Mouse (Mus musculus): ENCODE data around the gene Ubr4.

Ubr4 gene

DNA sequence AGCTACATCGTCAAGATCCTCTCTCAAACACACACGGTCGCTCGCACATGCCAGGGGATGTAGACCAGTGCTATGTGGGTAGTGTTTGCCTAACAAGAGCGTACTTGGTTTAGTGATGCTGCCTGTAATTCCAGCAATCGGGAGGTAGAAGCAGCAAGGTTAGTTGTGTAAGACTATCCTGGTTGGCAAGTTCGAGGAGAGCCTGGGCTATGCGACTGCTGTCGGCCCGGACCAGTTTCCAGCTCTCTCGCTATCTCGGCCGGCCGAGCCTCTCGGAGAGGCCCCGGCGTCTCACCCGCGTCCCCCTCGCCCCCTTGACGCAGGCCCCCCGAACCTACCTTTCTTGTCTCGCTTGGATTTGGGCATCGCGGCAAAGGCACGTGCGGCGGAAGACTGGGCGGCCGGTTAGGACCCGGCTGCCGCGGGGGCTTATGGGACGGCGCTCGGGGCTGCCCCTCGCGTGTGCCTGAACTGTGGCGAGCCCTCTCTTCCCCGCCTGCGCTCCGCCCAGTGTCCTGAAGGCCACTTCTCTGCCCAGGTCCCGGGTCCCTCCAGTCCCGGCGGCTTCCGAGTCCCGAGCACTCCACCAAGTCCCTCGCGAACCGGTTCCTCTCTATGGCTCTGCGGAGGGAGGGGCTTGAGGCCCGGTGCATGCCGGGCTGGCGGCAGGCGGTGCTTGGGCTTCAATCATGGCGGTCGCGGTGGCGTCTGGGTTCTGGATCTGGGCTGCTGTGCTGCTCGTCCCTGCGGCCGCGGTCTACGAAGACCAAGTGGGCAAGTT, at the start of gene Ubr4, which contains the start of the genes Mrto4 and Emc1:
Gene Ubr4, plus strand, starts transcription at position 679 of the 781 bp plus-strand sequence.
Gene Mrto4, minus strand, starts transcription at position 646 of the 781 bp plus-strand sequence.
Gene Emc1, plus strand, starts transcription at position 657 of the 781 bp plus-strand sequence.
- DNase-seq (ENCODE audit: low spot score): peak; percentile 83

DNA sequence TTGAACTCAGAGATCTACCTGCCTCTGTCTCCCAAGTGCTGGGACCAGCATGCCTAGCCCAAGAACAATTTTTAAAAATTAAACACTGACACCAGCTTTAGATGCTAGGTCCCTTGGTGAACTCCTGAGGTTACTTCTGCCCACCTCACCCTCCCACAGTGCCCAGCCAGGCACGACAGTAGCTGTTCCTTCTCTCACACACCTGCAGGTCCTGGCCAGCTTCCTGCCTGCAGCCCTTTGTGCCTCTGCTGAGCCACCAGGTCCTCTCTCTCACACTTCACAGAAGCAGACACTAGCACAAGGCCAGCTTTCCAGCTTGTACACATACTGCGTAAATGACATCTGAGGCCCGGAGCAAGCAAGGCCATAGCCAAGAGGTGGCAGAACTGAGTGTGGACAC, 46.9 kb upstream of the Ubr4 start:
- DNase-seq (ENCODE audit: low spot score): no peak

DNA sequence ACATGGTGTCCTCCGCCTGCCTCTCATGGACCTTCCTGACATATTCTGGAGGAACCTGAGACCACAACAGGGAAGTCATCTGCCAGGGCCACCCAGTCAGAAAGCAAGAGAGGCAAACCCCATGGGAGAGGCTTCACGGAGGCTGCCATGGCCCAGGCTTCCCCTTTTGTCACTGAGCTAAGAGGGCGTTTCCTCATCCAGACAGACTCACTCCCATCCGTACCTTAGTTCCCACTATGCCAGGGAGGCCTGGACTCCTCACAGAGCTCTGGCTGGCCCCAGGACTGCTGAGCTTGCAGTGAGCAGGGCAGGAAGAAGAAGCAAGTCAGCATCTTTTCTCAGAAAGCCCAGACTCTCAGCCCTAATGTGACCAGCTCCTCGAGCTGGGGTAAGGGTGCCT, 44.5 kb upstream of the Ubr4 start:
- no peak for DNase-seq (ENCODE audit: low spot score)

DNA sequence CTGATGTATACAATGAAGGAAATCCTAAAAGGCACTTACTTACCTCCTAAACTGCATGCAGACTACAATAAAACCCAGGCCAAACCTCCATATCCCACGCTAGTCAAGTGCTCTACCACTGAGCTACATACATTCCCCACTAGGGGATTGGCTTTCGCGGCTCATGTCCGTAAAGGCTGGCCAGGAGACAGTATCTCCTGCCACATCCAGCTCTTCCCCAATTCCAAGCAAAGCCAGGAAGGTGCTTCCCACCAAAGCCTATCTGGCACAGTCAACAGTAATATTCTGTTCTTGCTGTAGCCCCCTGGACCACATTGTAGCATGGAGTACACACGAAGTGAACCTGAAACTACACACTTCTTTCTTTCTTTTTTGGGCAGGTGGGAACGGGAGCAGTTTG, 42.8 kb upstream of the Ubr4 start:
- no peak for DNase-seq (ENCODE audit: low spot score)

DNA sequence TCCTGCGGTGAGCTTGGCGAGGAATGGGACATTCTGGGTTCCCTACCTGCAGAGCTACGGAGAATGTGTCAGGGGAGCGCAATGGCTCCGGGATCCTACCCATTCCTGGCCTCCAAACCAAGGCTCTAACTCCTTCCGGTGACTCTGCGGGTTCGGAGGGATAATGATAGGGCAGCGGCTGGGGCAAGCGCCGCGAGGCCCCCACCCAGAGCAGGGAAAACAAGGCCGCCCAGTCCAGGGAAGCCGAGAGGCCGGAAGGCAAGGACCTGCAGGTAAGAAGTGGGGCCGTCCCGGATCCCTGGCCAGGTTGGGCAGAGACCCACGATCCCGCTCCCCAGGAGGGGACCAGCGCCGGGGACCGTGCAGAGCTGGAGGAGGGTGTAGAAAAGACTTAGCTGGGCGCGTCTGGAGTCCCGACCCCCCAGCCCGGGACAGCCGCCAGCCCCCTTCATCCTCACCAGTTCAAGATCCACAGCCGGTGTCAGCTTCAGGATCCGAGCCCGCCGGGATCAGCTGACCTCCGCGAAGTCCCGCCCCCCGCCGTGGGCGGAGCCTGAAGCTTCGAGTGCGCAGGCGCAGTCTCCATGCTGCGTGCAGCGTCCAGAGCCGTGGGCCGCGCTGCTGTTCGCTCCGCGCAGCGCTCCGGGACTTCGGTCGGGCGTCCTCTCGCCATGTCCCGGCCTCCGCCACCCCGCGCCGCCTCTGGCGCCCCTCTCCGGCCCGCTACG, 42.1 kb upstream of the Ubr4 start, which contains the start of the genes Pqlc2 and Akr7a5:
Gene Pqlc2, minus strand, starts transcription at position 538 of the 728 bp plus-strand sequence.
Gene Akr7a5, plus strand, starts transcription at position 574 of the 728 bp plus-strand sequence.
- peak; percentile 98 for DNase-seq (ENCODE audit: low spot score)

DNA sequence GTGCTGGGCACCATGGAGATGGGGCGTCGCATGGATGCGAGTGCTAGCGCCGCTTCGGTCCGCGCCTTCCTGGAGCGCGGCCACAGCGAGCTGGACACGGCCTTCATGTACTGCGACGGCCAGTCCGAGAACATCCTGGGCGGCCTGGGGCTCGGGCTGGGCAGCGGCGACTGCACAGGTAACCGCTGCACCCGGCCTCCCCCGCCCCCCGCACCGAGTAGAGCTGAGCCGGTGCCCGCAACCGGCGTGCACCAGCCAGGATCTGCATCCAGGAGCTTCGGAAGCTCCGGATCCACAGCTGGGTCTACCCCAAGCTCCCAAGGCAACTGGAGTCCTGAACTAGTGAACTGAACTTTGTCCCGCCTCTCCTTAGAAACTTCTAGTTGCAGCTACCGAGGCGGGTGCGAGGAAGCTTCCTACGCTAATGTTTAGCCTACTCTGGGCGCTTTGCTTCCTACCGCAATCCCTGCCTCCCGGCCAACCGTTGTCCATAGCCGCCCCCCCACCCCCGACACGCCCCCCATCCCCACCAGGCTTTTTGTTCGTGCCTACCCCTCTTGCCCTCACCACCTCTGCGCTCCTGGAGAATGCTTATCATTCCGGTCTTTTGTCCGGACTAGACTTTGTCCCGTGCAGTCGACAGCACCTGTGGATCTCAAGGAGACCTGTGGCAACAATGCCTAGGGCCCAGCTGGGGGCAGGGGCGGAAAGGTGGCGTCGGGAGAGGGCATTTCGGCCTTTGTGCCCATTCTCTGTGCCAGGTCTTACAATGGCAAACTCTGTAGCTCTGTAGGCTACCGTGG, 41.3 kb upstream of the Ubr4 start:
- no peak for DNase-seq (ENCODE audit: low spot score)

DNA sequence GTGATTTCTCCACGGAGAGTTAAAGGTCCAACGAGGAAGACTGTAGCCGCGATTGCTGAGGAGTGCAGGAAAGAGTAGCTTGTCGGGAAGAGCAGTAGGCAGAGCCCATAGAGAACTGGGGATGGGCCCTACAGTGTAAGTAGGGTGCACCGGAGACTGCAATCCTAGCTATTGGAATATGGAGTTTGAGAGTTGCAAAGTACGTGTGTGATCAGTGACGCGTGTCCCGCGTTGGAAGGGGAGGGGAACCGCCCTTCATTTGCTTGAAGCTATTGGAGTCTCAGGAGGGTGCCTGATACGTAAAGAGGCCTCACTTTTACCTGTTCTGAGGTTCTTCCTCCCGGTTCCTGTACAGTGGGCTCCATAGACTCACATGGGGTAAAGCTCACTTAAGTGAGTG, 40.7 kb upstream of the Ubr4 start:
- DNase-seq (ENCODE audit: low spot score): no peak

DNA sequence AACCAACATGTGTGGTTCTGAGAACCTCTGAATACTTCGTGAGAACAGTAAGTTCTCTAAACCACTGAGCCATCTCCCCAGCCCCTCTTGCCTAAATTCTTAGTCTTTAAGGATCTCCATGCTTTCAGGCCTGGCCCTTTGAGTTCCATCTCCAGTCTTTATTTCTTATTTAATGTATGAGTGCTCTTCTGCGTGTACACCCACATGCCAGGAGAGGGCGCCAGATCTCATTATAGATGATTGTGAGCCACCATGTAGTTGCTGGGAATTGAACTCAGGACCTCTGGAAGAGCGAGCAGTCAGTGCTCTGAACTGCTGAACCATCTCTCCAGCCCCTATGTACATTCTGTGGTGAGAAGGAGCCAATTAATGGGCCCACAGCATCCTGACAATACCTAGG, 39.8 kb upstream of the Ubr4 start:
- no peak for DNase-seq (ENCODE audit: low spot score)

- no peak for DNase-seq (ENCODE audit: low spot score)
These were observed 34.0 kb upstream of the Ubr4 start for GRCm38 (mm10) chr4:139318449-139318848.

DNA sequence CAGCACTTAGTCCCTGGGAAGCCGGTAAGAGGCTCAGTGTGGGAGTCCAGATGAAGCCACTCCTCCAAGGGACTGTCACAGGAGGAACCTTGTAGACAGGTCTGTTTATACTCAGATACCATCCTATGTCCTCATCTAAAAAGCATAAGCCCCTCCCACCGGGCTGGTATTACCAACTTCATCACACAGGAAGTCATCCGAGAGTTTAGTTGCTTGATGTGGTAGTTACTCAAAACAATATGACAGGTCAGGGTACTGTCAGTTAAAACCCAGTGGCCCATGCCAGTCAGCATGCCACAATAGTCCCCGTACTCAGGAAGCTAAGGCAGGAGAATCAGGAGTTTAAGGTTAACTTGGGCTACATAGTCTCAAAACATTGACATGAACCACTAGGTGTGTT, 32.7 kb upstream of the Ubr4 start:
- no peak for DNase-seq (ENCODE audit: low spot score)

GRCm38 (mm10) chr4:139330605-139331004, 21.8 kb upstream of the Ubr4 start:
- DNase-seq (ENCODE audit: low spot score): peak; percentile 48

GRCm38 (mm10) chr4:139334631-139335295, 17.6 kb upstream of the Ubr4 start:
- no peak for DNase-seq (ENCODE audit: low spot score)

- DNase-seq (ENCODE audit: low spot score): no peak
These were observed 16.9 kb upstream of the Ubr4 start for GRCm38 (mm10) chr4:139335507-139335906.

GRCm38 (mm10) chr4:139336822-139337483, 15.5 kb upstream of the Ubr4 start:
- DNase-seq (ENCODE audit: low spot score): peak; percentile 57

DNA sequence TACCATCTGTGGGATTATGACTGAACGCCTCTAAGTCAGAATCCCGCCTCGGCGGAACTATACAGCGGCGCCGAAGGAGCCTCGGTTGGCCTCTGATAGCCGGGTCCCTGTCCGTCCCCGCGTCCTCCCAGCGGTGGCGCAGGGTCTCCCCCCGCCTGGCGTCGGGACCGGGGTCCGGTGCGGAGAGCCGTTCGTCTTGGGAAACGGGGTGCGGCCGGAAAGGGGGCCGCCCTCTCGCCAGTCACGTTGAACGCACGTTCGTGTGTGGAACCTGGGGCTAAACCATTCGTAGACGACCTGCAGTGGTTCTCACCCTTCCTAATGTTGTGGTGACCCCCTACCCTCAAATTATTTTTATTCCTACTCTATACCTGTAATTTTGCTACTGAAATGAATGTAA, 14.3 kb upstream of the Ubr4 start:
- no peak for DNase-seq (ENCODE audit: low spot score)

GRCm38 (mm10) chr4:139340835-139341234, 11.6 kb upstream of the Ubr4 start:
- no peak for DNase-seq (ENCODE audit: low spot score)

DNA sequence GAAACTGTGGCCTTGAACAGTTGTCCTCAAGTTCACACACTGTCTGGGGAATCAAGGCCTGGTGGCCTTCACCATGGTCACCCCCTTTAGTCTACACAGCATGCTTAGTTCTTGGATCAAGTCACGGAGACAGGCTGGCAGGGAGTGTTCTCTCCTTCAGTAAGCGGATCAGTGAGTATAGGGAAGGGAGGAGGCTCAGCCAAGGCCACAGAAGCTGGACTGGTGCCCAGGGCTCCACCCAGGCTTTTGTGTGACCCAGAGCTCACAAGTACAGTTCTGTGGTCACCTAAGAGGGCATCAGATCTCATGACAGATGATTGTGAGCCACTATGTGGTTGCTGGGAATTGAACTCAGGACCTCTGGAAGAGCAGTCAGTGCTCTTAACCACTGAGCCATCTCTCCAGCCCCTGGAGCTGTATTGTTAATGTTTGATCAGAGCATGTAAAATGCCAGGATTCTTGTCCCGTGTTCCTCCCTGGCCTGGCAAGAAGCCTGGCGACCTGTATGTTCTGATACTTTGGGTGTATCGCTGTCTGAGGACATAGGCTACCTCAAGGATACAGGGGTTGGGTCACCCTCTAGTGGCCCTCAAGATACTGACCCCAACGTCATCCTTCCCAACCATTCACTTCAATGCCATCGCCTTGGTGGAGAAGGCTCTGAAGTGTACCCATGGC, 10.7 kb upstream of the Ubr4 start:
- no peak for DNase-seq (ENCODE audit: low spot score)

GRCm38 (mm10) chr4:139343718-139344117, 8.7 kb upstream of the Ubr4 start:
- peak; percentile 38 for DNase-seq (ENCODE audit: low spot score)

- DNase-seq (ENCODE audit: low spot score): no peak
These were observed 6.9 kb upstream of the Ubr4 start for GRCm38 (mm10) chr4:139345416-139346019.

- no peak for DNase-seq (ENCODE audit: low spot score)
These were observed 423 bp downstream of the Ubr4 start for GRCm38 (mm10) chr4:139352832-139353231.

Measured in layer of hippocampus, adult 11-12 months (tissue).